Mouse (Mus musculus) liver, embryonic 14.5 days (tissue): ENCODE data around the gene Smlr1. TPM values are rescaled to one million over a fixed set of nuclear protein-coding genes. Genes with fewer than 3 reads are reported as not detected.

Experiments
- ATAC-seq: fragments of 200-750 bp; cut with Nextera tagmentation; 2 replicates; pipeline ENCODE4 v1.8.0; 2017; ENCODE audit warnings: moderate number of reproducible peaks, mild to moderate bottlenecking, moderate library complexity; ENCODE audit not compliant: insufficient read depth
- DNase-seq, 3 experiments: peaks; one replicate each; pipeline ENCODE4 v3.0.0-alpha.2; 2012 to 2013; ENCODE audit warnings: low read depth in 3 of 3, low spot score in 3 of 3
- H3K27ac ChIP-seq: fragments of 300-500 bp; sonication (generic); 2 replicates; pipeline ENCODE4 v1.5.1; 2014; ENCODE audit warnings: moderate library complexity, mild to moderate bottlenecking, control low read depth, inconsistent platforms
- H3K27me3 ChIP-seq: fragments of 300-500 bp; sonication (generic); 2 replicates; pipeline ENCODE4 v1.6.1; 2014; ENCODE audit warnings: mild to moderate bottlenecking, low read length, moderate library complexity; ENCODE audit not compliant: control insufficient read depth, insufficient read depth
- H3K36me3 ChIP-seq: fragments of 300-500 bp; sonication (generic); replicated peaks from 2 replicates; pipeline ENCODE4 v1.6.1; 2014; ENCODE audit warnings: low read depth; ENCODE audit not compliant: control insufficient read depth, insufficient read depth
- H3K4me1 ChIP-seq, 2 experiments: fragments of 200-500 bp in 1 of 2; fragments of 300-500 bp in 1 of 2; sonication (generic) in 1 of 2; replicated peaks; 2 replicates each; pipeline ENCODE4 v1.6.1; 2012 to 2014; ENCODE audit warnings: antibody characterized with exemption in 1 of 2, inconsistent platforms in 1 of 2, low read length in 1 of 2; ENCODE audit not compliant: control insufficient read depth in 2 of 2, insufficient read depth in 2 of 2
- H3K4me2 ChIP-seq: fragments of 300-500 bp; sonication (generic); 2 replicates; pipeline ENCODE4 v1.6.1; 2014; ENCODE audit warnings: low read depth, mild to moderate bottlenecking, control low read depth, moderate library complexity
- H3K4me3 ChIP-seq, 2 experiments: fragments of 200-500 bp in 1 of 2; fragments of 300-500 bp in 1 of 2; sonication (generic) in 1 of 2; 2 replicates each; pipeline ENCODE4 v1.5.1; 2012 to 2014; ENCODE audit warnings: low read depth in 2 of 2, low read length in 2 of 2, mild to moderate bottlenecking in 2 of 2, control low read depth in 1 of 2, inconsistent platforms in 1 of 2, moderate library complexity in 1 of 2; ENCODE audit not compliant: insufficient read depth in 1 of 2
- H3K9ac ChIP-seq: fragments of 300-500 bp; sonication (generic); replicated peaks from 2 replicates; pipeline ENCODE4 v1.6.1; 2014; ENCODE audit warnings: mild to moderate bottlenecking, control low read depth, moderate library complexity
- H3K9me3 ChIP-seq: fragments of 300-500 bp; sonication (generic); 2 replicates; pipeline ENCODE4 v1.6.1; 2016; ENCODE audit warnings: low read length, mixed read lengths; ENCODE audit not compliant: control insufficient read depth
- CTCF ChIP-seq: IDR thresholded peaks from 2 replicates; pipeline ENCODE4 v1.5.1; 2016; ENCODE audit warnings: antibody characterized with exemption, low read depth, control low read depth
- EP300 ChIP-seq: IDR thresholded peaks from 2 replicates; pipeline ENCODE4 v1.6.1; 2016; ENCODE audit warnings: antibody characterized with exemption, low read depth
- WGBS: fragments of 180-500 bp; shearing (Covaris S2); extraction: QIAGEN DNeasy Blood & Tissue Kit; methylation state at CpG from one replicate; pipeline ENCODE4 v1.1.7; 2014; ENCODE audit not compliant: insufficient replicate concordance; 5-methylcytosine and 5-hydroxymethylcytosine counted together
- polyA plus RNA-seq, 2 experiments: library from polyadenylated mRNA; depleted of rRNA in 1 of 2; stranded (reverse) in 1 of 2; unstranded in 1 of 2; fragments of >200 nt; fragmentation: Nextera tagmentation in 1 of 2; extraction: Ambion mirVana in 1 of 2; gene quantifications; 2 replicates each; pipeline versions ENCODE4 v1.2.1 to v1.2.3; 2012 to 2014

Smlr1 gene
- polyA plus RNA-seq, 2 experiments, result 16.5 to 17.7 TPM

DNA sequence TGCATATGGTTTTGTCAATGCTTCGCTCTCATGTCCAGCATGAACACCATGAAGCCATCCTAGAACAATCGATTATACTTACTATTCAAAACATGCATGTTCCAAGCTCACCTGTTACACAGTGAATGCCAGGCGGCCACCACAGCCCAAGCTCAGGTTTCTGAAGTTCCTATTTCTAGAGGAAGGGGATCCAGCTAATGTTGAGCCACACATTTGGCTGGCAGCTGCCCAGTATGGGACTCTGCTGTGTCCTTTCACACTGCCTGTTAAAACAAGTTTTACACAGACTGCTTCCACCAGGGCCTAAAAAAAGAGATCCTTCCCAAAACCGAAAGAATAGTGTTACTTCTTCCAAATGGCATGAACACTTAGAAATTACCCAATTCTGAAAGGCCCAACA lies 9.4 kb downstream of the Smlr1 start:
- H3K9me3 ChIP-seq, result no peaks in the 10 kb centered on the region
- TF ChIP-seq CTCF (no peak), EP300 (no peak)

DNA sequence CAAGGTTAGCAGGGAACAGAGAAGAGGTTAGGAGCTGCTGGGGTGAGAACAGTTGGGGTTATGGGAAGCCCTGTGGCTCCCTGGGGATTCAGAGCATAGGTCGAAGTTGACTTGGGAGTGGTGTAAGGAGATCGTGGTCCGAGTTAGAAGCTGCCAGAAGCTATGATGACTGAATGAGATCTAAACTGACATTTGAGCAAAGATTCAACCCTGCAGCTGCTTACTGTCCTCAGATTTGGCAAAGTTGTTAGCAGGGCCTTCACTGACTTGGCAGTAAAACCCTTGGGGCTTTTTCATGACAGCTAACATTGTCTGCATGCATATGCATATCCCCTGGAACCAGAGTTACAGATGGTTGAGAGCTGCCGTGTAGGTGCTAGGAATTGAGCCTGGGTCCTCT lies 9.9 kb downstream of the Smlr1 start:
- Histone ChIP-seq H3K9me3 (no peaks in the 10 kb centered on the region), H3K27me3 (no peaks in the 10 kb centered on the region), H3K4me2 (no peak overlapping the region), H3K36me3 (no peaks in the 10 kb centered on the region), H3K9ac (no peak overlapping the region), H3K4me3 (no peak overlapping the region), H3K4me1 (0 out of 4 replicates have a peak, but pooled peaks cover 0 to under 1% of the 10 kb centered on the region in 2 experiments), H3K27ac (no peak overlapping the region)
- no peak for ATAC-seq
- 62% methylated on average over 4 of the region's 4 CpGs for WGBS
- TF ChIP-seq CTCF (no peak), EP300 (no peak)
- no peak for DNase-seq

More for the DNA sequence above, 9.4 kb downstream of the Smlr1 start:
- Histone ChIP-seq H3K36me3 (no peaks in the 10 kb centered on the region), H3K27ac (no peak overlapping the region), H3K4me2 (no peak overlapping the region), H3K4me3 (no peak overlapping the region), H3K9ac (no peak overlapping the region), H3K27me3 (no peaks in the 10 kb centered on the region), H3K4me1 (no peaks in the 10 kb centered on the region)
- ATAC-seq, result no peak
- DNase-seq, result no peak
- WGBS, result 63% methylated on average over 4 of the region's 4 CpGs

DNA sequence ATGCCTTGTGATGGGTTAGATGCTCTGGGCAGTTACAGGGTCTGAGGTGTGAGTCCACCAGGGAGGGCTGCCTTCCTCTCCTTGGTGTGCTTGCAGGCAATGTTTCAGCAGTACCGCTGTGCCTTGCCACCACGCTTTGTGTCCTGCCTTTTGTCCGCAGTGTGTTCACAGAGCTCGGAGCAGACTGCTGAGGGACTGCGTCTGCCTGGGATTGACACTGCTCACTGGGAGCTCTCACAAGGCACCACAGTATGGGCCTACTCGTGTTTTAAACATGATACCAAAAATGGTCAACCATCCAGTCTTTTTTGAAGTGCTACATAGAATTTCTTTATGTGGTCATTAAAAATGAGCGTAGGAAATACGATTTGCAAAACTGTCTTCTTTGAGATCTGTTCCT lies 12.3 kb downstream of the Smlr1 start:
- Histone ChIP-seq H3K27me3 (no peaks in the 10 kb centered on the region), H3K9ac (no peak overlapping the region), H3K4me1 (0 out of 4 replicates have a peak, but pooled peaks cover 0 to 6% of the 10 kb centered on the region in 2 experiments), H3K4me2 (no peak overlapping the region), H3K4me3 (no peak overlapping the region), H3K9me3 (no peaks in the 10 kb centered on the region), H3K36me3 (no peaks in the 10 kb centered on the region), H3K27ac (no peak overlapping the region)
- TF ChIP-seq CTCF (no peak), EP300 (no peak)
- no peak for DNase-seq
- WGBS, result 80% methylated on average over 8 of the region's 8 CpGs
- no peak for ATAC-seq

DNA sequence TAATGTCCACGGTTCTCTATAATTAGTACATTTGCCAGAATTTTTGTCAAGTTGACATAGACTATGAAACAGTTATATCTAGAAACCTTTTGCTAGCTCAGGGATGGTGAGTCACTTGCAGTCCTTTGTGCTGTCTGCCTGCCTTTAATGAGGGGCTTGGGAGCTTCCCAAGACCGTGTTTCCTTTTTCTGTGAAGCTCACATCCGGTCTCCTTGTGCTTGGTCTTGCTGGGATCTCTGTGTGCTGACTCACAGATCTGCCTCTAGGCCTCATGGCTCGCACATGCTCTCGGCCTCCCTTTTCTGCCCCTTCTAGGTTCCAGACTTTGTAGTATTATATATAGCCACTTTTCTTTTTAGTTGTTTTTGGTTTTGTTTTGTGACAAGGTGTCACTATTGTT lies 15.6 kb downstream of the Smlr1 start:
- ATAC-seq, result no peak
- Histone ChIP-seq H3K9ac (no peak overlapping the region), H3K4me1 (0 out of 4 replicates have a peak, but pooled peaks cover 0 to 6% of the 10 kb centered on the region in 2 experiments), H3K36me3 (no peaks in the 10 kb centered on the region), H3K27ac (no peak overlapping the region), H3K4me3 (no peak overlapping the region), H3K9me3 (no peaks in the 10 kb centered on the region), H3K4me2 (no peak overlapping the region), H3K27me3 (no peaks in the 10 kb centered on the region)
- TF ChIP-seq EP300, result no peak
- no peak for TF ChIP-seq CTCF
- no peak for DNase-seq
- 70% methylated on average over 5 of the region's 5 CpGs for WGBS

DNA sequence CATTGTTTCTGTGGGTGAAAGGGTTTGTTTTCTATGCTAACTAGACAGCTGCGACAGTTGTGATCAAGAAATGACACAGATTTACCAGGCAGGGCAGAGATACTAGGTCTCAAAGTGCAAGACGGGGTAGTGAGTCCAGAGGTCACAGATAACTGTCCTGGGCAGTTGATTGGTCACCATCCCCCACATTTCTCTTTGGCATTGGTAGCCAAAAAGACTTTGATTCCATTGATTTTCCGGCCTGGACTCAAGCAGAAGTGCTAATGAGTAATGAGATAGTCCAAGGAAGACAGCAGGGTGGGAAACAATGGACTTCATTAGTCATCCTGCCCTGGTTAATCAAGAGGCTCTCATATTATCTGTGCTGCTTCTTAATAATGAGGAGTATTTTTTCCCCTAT lies 16.1 kb downstream of the Smlr1 start:
- 48% methylated on average over 3 of the region's 3 CpGs for WGBS
- Histone ChIP-seq H3K27ac (no peak overlapping the region), H3K4me1 (0 out of 4 replicates have a peak, but pooled peaks cover 0 to 6% of the 10 kb centered on the region in 2 experiments), H3K4me3 (no peak overlapping the region), H3K27me3 (no peaks in the 10 kb centered on the region), H3K9ac (no peak overlapping the region), H3K4me2 (no peak overlapping the region), H3K36me3 (no peaks in the 10 kb centered on the region), H3K9me3 (no peaks in the 10 kb centered on the region)
- no peak for TF ChIP-seq EP300
- no peak for TF ChIP-seq CTCF
- peak; percentile 41; the same call in 1 of the 2 replicates for ATAC-seq
- peak in 1 of 3 experiments; percentile 12 for DNase-seq
